Mouse (Mus musculus) small intestine, adult 2 months (tissue): Measurements from ENCODE around the gene Naa38.

Source experiments
- CTCF ChIP-seq: fragments of 200-500 bp; IDR thresholded peaks from 2 replicates; pipeline ENCODE4 v1.5.1; 2012; ENCODE audit warnings: low read depth, mild to moderate bottlenecking, control low read depth, inconsistent platforms, low read length, moderate library complexity, mixed read lengths; ENCODE audit not compliant: insufficient replicate concordance, insufficient read length; ENCODE audit errors: extremely low read depth
- POLR2A ChIP-seq: fragments of 200-500 bp; IDR thresholded peaks from 2 replicates; pipeline ENCODE4 v1.6.1; 2012; ENCODE audit warnings: low read depth, mild to moderate bottlenecking, control low read depth, inconsistent platforms, low read length, moderate library complexity

- TF ChIP-seq CTCF (no peak), POLR2A (no peak)
These were observed 24.5 kb upstream of the Naa38 start for GRCm38 (mm10) chr11:69370817-69371215.
